In the genomic region with DNA sequence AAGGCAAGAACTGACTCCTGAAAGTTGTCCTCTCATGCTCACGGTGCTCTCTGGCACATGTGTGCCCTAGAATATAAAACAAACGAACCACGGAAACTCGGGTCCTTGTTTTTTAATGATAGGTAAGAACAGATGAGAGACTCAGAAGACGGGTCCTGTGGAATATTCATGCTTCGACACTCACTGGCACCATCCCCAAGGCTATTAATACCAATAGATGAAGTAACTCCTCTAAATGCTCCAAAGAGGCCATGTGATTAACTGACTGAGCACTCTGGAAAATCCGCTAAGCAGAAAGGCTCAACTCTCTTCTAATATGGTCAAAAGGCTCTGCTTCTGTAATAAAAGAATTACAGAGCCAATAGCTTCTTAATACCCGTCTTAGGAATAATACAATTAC, we compare ENCODE assay signal across 25 mouse cellular contexts.
DNase-seq lines count a peak whose midpoint lies in the region; TF ChIP-seq lines count a peak whose summit lies in the region.
"Had no signal": no experiment of that assay in that cellular context is flagged by ENCODE, and none has a peak within 500 bp of the region (broad histone marks: within the 10 kb centered on the region; RNA-seq: fewer than 3 reads in every experiment).

No protein-coding gene starts in this region.

- intact Hi-C loops in heart, postnatal 36 days (cut with DNase I) = loop anchor here (2.0 kb wide), 1 partner anchor 291 kb away; no protein-coding TSS in a partner anchor

- DNase-seq in heart, adult 18-20 months = peak; percentile 56 to 64
- no peak for DNase-seq in heart, postnatal 36 days
- peak in 1 of 2 experiments; percentile 30 for DNase-seq in layer of hippocampus, adult 2 months (ENCODE audit: low spot score in 2 of 2)
- DNase-seq in layer of hippocampus, adult 18-20 months (ENCODE audit: low spot score in 2 of 2) = no peak
- peak; percentile 23 for DNase-seq in lung, postnatal 36 days
- DNase-seq in lung, adult 18-20 months = no peak
- DNase-seq in ovary, postnatal 10 days (ENCODE audit: low spot score) = no peak
- DNase-seq: adrenal gland, adult 2 months; adrenal gland, postnatal 14 days; cerebellum, adult 11-12 months; cerebellum, adult 8-10 months; cerebellum, postnatal 10 days; cerebellum, postnatal 36 days; embryo, embryonic 11 days; gastrocnemius, postnatal 25 days; heart, postnatal 14 days had no signal

- no peak overlapping the region for H3K4me3 ChIP-seq in layer of hippocampus, adult 2 months
- H3K4me3 ChIP-seq: embryonic facial prominence, embryonic 10.5 days; embryonic facial prominence, embryonic 13.5 days; erythroblast, embryonic 14.5 days; forebrain, embryonic 12.5 days; forebrain, embryonic 15.5 days; heart, embryonic 10.5 days; heart, embryonic 13.5 days had no signal

- no peak for TF ChIP-seq CTCF in layer of hippocampus, adult 2 months (conservative IDR thresholded peaks at IDR 0.05)

- H3K27ac ChIP-seq in layer of hippocampus, adult 2 months = peak overlapping the region; percentile 74; the same call in 1 of the 2 replicates
- H3K27ac ChIP-seq: embryonic facial prominence, embryonic 10.5 days; embryonic facial prominence, embryonic 13.5 days; forebrain, embryonic 12.5 days; forebrain, embryonic 15.5 days; heart, embryonic 10.5 days; heart, embryonic 13.5 days; hindbrain, embryonic 14.5 days; hindbrain, postnatal 0 days had no signal

Comparison
In these comparisons a context has a peak if more than half of its experiments do, and no peak if none do; other contexts are left out.
1. DNase-seq: peak in heart, adult 18-20 months (2 of 2) and lung, postnatal 36 days (single experiment); none in heart, postnatal 36 days (0 of 2), layer of hippocampus, adult 18-20 months (0 of 2), lung, adult 18-20 months (0 of 2) and ovary, postnatal 10 days (single experiment).